Mouse (Mus musculus) mesoderm, embryonic 11.5 days (tissue): Measurements from ENCODE around the gene Zfp42.

Source experiments
- DNase-seq: peaks from one replicate; pipeline ENCODE4 v3.0.0-alpha.2; 2012; ENCODE audit warnings: low read depth, low spot score

The Zfp42 gene

DNA sequence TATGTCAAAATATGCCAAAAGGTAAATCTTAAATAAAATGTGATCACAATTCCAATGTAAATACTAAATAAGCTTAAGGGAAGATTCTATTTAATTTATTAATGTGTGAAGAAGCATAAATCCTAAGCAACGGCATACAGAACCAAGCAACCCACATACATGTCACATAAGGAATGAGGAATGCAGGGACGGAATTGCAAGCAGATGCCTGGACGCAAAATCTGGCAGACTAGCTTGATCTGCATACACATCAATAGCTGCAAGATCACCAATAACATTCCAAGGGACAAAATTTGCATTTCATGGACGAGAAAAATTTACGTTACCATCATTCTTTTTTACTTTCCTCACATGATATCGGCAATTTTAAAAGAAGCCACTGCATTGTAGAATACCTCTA, 51.1 kb downstream of the Zfp42 start:
- DNase-seq = peak; percentile 11

DNA sequence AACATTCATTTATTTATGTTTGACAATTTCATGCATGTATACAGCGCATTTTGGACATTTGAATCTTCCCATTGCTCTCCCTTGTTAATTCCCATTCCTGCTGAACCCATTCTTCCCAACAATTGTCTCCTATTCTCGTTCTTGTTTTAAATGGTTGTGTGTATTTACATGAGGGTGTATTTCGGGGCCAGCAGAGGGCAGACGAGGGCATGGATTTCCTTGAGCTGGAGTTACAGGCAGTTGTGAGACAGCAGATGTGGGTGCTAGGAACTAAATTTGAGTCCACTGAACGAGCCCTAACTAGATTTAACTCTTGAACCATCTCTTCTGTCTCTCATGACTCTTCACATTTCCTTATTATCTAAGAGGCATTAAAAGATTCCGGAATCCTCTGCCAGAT, 55.1 kb downstream of the Zfp42 start:
- no peak for DNase-seq

DNA sequence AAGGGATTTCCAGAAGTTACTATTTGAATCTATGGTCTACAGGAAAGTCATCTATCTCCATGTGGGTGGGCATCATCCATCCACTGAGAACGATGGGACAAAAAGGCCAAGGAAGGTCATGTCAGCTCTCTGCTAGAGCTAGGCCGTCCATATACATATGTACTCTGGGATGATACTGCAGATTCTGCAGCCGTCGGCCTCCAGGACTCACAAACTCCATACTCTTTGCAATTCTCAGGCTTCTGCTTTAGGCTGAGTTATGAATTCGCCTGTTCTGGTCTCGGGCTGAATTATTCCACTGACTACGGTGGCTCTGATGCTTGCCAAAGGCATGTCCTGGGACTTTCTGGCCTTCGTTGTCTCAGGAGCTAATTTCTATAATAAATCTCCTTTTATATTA, 58.1 kb downstream of the Zfp42 start:
- no peak for DNase-seq
